Mouse (Mus musculus) testis, postnatal 10 days (tissue): Measurements from ENCODE around the gene Ankrd31.

ENCODE experiments used
- DNase-seq: peaks from one replicate; pipeline ENCODE4 v3.0.0; 2021; ENCODE audit warnings: low spot score

Gene Ankrd31

DNA sequence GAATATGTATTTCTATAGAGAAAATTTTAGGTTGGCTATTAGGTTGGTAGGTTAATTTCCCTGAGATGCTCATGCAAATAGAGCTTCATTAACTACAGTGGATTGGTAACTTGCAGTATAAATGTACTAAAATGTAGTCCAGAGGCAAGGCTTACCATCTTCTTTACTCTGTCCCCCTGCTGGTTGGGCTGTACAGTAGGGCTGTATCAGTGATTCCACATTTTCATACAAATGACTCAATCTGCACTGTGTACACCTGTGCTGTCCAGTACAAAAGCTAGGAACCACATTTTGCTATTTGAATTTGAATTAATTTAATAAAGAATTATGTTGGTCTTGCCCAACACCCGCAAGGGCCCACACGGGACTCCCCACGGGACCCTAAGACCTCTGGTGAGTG lies 111.1 kb downstream of the Ankrd31 start:
- DNase-seq: no peak

DNA sequence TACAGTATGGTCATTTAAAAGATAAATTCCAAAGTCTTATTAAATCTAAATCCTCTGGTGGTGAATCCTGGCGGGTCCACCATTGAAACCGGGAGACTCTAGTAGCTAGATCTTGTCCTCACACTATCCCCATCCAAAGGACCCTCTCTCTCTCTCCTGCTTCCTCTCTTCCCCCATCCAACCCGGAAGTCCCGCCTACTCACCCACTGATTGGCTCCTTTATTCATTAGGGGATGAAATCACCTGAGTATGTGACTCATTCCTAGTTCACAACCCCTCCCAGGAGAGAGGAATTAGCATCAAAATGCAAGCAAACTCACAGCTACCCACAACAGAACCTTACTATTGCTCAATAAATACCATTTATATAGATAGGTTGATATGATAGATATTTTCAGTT lies 122.7 kb downstream of the Ankrd31 start:
- DNase-seq: no peak

DNA sequence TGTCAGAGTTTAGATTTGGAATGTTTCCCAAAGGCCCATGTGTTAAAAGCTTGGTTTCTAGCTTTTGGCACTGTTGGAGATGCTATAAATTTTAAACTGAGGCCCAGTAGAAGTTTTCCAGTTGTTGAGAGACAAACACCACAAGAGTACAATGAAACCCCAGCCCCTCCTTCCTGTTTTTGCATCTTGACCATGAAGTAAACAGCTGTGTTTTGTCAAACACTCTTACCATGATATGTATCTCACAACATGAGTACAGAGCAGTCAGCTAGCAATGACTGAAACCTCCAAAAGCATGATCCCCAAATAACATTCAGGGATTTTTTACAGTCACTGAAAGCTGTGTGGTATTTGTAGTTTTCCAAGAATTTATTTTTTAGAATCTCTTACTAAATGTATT lies 126.0 kb downstream of the Ankrd31 start:
- DNase-seq: no peak

GRCm38 (mm10) chr13:96878220-96879057 lies 130.4 kb downstream of the Ankrd31 start:
- DNase-seq: no peak

- DNase-seq: no peak
Measured at GRCm38 (mm10) chr13:96884534-96884933, 136.5 kb downstream of the Ankrd31 start.

GRCm38 (mm10) chr13:96889985-96890384 lies 141.9 kb downstream of the Ankrd31 start:
- DNase-seq: no peak

DNA sequence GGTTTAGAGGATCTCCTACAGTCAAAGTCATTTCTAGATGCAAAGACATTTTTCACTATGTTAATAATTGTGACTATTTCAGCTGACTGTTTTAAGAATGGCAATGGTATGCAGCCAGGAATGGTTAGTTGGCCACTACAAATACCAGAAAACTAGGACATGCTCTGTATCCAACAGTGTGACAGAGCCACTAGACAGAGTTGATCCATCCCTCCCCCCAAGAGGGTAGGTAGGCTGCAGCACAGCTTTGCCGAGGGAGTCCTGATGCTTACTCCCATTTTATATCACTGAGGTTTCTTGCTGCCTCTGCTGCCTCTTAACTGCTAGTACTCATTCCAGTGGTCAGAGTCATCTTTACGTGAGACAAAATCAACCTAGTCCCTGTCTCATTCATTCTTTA lies 147.1 kb downstream of the Ankrd31 start:
- no peak for DNase-seq

DNA sequence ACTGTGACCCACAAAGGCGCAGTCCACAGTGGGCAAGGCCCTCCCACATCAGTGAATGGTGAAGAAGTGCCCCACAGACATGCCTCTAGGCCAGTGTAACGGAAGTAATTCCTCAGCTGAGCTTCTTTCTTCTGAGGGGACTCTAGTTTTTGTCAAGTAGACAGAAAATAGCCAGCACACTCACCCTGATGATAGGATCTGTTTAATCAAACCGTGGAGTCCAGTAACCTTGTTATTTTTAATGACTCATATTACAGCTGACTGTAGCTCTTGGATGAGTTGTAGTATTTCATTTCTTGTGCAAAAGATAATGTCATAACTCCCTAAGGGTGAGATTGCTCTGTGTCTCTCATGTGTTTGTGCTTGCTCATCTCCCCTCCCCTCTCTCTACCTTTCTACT lies 158.6 kb downstream of the Ankrd31 start:
- DNase-seq: no peak

DNA sequence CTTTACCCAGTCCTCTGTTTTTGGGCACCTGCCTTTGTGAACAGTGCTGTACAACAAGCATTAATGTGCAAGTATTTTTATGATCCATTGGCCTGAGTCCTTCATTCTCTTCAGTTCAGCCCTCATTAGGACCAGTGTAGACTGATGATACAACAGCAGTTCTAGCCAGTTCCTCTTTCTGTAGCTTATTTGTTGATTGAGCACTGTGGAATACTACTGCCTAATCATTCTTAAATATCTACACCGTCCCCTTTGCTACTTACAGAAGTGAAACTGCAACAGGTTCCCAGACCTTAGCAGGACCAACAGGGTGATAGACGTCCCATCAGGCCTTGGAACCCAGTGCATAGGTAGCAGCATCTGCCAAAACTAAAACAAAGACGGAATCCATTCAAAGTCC lies 163.1 kb downstream of the Ankrd31 start:
- DNase-seq: no peak

- DNase-seq: peak; percentile 19
Measured at GRCm38 (mm10) chr13:96923134-96923533, 175.1 kb downstream of the Ankrd31 start.

GRCm38 (mm10) chr13:96923999-96924961 lies 176.2 kb downstream of the Ankrd31 start, which contains the start of gene Gcnt4:
Gene Gcnt4 (plus strand): TSS chr13:96924689.
- DNase-seq: peak; percentile 75

DNA sequence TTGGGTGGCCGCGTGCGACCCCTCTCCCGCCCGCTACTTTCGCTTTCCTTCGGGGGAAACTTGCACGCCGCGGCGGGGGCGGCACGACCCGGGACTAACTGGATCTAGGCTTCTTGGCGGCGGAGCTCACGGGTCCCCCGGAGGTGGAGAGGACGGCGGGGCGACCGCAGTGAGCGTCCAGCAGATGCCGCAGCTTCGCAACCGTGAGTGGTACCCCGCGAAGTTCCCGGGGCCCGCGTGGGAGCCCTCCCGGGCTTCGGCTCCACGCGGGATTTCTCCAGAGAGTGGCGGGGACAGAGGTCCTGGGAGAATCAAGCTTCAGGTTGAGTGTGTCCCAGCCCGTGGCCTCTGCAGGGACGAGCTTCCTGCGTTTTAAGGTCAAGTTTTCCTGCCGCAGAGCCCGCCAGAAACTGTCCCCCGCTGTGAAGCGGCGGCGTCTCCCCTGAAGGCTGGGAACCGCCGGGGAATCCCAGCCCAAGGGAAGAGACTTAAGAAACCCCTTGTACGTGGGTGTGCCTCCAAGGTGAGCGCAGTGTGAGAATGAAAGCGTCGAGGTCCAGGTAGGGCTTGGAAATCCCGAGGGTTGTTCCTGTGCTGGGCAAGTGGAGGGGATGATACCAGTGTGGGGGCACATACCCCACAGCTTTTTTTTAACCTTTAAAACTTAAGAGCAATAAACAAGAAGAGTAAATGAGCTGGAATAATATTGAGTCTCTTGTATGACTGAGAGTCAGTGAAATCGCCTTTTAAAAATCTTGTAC lies 177.1 kb downstream of the Ankrd31 start:
- DNase-seq: peak; percentile 59

DNA sequence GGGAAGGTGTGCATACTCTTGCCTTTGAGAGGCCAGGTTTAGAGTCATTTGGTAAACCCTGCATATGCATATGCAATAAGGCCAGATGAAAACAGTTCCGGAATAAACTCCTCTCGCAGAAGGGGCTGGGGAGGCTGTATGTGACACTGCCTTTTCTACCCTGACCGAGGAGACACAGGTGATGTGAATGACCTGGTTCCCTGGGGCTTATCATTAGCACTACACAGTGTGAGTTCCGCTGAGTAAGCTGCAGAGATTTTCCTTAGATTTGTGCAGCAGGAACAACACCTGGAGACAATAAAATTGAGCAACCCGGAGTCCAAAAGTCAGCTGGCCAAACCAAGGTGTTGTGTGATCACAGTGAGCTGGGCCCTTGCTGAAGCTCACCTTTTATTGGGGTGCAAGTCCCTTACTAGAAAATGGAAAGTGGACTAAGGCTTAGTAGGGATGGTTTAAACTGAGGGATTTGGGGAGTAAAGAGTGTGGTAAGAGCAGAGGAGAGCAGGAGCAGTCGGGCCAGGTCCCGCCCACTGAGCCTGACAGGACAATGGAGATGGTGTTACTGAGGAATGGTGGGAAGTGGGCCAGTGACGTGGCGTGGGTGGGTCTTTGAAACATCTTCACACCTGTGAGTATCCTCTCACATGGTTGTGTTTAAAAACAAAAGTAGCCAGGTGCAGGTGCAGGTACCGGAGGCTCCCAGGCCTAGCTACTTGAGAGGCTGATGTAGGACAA lies 178.1 kb downstream of the Ankrd31 start:
- peak; percentile 40 for DNase-seq

- DNase-seq: peak; percentile 27
Measured at GRCm38 (mm10) chr13:96927781-96928180, 179.7 kb downstream of the Ankrd31 start.

- no peak for DNase-seq
Measured at GRCm38 (mm10) chr13:96928432-96929039, 180.5 kb downstream of the Ankrd31 start.

DNA sequence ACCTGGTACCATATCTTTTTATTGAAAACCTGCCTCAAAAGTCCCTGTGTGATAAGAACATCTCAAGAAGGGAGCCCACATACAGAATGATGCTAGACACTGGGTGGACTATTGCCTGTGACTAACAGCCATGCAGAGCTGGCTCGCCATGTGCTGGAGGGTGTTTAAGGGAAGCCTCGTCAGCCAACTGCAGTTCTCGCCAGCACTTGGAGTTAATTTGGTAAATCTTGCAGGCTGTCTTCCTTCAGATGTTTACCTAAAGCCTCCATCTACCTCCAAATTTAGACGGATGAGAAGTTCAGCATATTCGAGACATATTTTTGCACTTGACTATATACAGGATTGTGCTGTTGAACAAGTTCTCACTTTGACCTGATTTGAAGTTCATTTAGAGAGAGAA lies 184.7 kb downstream of the Ankrd31 start:
- DNase-seq: no peak

DNA sequence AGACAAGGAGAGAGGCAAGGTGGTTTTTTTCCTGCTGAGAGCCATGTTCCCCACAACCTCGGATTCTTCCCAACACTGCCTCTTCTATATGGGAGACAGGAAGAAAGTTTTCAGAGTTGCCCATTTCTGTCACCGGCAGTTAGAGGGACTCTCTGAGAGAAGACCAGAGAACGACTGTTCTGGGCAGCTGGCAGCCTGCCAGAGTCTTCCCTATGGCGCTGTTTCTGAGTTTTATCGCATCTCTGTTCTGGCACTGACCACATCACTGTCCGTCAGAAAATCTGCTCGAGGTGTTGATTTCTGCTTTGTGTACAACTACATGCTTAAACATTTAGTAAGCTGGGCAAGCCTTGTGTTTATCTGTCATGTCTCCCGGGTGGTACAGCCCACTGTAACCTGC lies 185.3 kb downstream of the Ankrd31 start:
- DNase-seq: peak; percentile 58

- DNase-seq: no peak
Measured at GRCm38 (mm10) chr13:96936173-96936777, 188.2 kb downstream of the Ankrd31 start.

GRCm38 (mm10) chr13:96937059-96937558 lies 189.0 kb downstream of the Ankrd31 start:
- DNase-seq: no peak

GRCm38 (mm10) chr13:96939680-96940079 lies 191.6 kb downstream of the Ankrd31 start:
- DNase-seq: no peak
